Mouse (Mus musculus): ENCODE results near the gene Fam149b. TPM values are rescaled to one million over a fixed set of nuclear protein-coding genes. Genes with fewer than 3 reads are reported as not detected.
A peak's percentile ranks its signal among the peaks of the same experiment; 100 is the strongest.
"Not testable (repeated sequence)": the region's sequence is repeated elsewhere in the genome, so short reads cannot be mapped to it uniquely, and the experiment has no call there.

Fam149b gene
- 26.3 TPM in 2 replicates for polyA plus RNA-seq (2015; fragmentation: Nextera tagmentation; extraction: Ambion mirVana)

DNA sequence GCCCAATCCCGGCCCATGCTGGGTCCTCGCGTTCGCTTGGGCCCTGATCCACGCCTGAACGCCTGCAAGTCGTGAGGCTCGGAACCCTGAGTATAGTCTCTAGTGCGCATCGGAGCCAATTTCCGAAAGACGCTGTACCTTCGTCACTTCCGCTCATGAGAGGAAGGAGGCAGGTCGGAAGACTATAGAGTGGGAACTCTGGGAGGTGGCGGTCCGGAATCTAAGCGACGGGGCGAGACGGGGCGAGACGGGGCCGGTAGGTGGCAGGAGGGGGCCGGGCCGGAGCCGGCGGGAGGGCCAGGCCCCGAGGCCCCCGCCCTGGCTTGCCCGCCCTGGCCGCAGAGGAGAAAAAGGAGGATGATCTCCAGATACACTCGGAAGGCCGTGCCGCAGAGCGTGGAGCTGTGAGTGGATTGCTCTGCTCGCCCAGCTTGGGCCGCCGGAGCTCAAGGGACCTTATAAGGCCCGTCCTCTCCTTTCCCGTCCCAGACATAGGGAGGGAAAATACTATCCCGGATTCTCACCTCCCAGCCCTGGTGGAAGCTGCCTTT is at the start of gene Fam149b, which contains the start of gene Ecd:
Fam149b (plus strand) TSS at position 172 of the 551 bp plus-strand sequence.
Ecd (minus strand) TSS at position 131 of the 551 bp plus-strand sequence.
- Histone ChIP-seq H3K9me3 (replicated peaks; ENCODE audit: control insufficient read depth, low read length) (no peaks in the 10 kb centered on the region), H3K4me1 (ENCODE audit: control insufficient read depth, insufficient read depth, low read length) (peaks cover 9% of the 10 kb centered on the region; the same call in 1 of the 2 replicates), H3K9ac (ENCODE audit: low read length) (peak within 1 kb of the TSS; percentile 97), H3K36me3 (ENCODE audit: control insufficient read depth, insufficient read depth) (peaks cover 8% of the 10 kb centered on the region; the same call in 1 of the 2 replicates), H3K27me3 (ENCODE audit: control insufficient read depth, insufficient read depth, low read length) (no peaks in the 10 kb centered on the region), H3K4me3 (ENCODE audit: low read length) (peak within 1 kb of the TSS; percentile 92), H3K4me2 (ENCODE audit: low read depth, low read length) (peak within 1 kb of the TSS; percentile 93), H3K27ac (ENCODE audit: low read length) (peak within 1 kb of the TSS; percentile 96)
- WGBS: under 1% methylated on average over 42 of the region's 42 CpGs
- peak; percentile 98 for ATAC-seq (replicated peaks; ENCODE audit: extremely low read depth, insufficient read depth, low FRiP score)

DNA sequence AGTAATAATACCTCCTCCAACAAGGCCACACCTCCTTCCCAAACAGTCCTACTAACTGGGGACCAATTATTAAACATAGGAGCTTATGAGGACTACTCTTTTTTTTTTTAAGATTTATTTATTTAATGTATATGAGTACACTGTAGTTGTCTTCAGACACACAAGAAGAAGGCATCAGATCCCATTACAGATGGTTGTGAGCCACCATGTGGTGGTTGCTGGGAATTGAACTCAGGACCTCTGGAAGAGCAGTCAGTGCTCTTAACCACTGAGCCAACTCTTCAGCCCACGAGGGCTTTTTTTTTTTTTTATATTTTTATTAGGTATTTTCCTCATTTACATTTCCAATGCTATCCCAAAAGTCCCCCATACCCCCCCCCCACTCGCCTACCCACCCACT is 42.9 kb upstream of the Fam149b start:
- H3K4me2 ChIP-seq (ENCODE audit: low read depth, low read length); H3K4me1 ChIP-seq (ENCODE audit: control insufficient read depth, insufficient read depth, low read length); ATAC-seq (replicated peaks; ENCODE audit: extremely low read depth, insufficient read depth, low FRiP score); H3K9ac ChIP-seq (ENCODE audit: low read length); H3K9me3 ChIP-seq (replicated peaks; ENCODE audit: control insufficient read depth, low read length); H3K27ac ChIP-seq (ENCODE audit: low read length); H3K4me3 ChIP-seq (ENCODE audit: low read length); H3K27me3 ChIP-seq (ENCODE audit: control insufficient read depth, insufficient read depth, low read length): not testable (repeated sequence)
- 79% methylated on average over 2 of the region's 2 CpGs for WGBS
- H3K36me3 ChIP-seq (ENCODE audit: control insufficient read depth, insufficient read depth): peaks cover 15% of the 10 kb centered on the region

DNA sequence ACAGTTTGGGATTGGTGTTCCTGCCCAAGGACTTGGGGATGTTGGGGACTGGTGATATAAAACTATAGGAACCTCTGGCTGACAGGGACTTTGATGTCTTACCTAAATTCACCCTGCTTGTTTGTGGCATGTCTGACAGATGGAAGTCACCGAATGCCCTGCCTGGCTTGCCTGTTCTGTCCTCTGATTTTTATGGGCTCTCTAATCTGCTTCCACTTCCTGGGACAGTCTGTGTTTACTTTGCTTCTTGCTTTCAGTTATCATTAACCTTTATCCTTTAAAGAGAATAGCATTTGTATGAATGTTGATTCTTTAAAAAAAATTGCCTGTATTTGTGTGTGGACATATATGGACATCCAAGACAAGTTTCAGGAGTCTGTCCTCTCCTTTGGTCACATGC is 32.8 kb upstream of the Fam149b start:
- Histone ChIP-seq H3K9ac (ENCODE audit: low read length) (no peak overlapping the region), H3K9me3 (replicated peaks; ENCODE audit: control insufficient read depth, low read length) (no peaks in the 10 kb centered on the region), H3K4me3 (ENCODE audit: low read length) (no peak overlapping the region), H3K27ac (ENCODE audit: low read length) (no peak overlapping the region), H3K4me2 (ENCODE audit: low read depth, low read length) (no peak overlapping the region), H3K27me3 (ENCODE audit: control insufficient read depth, insufficient read depth, low read length) (no peaks in the 10 kb centered on the region), H3K4me1 (ENCODE audit: control insufficient read depth, insufficient read depth, low read length) (no peaks in the 10 kb centered on the region), H3K36me3 (ENCODE audit: control insufficient read depth, insufficient read depth) (peaks cover 21% of the 10 kb centered on the region)
- no peak for ATAC-seq (replicated peaks; ENCODE audit: extremely low read depth, insufficient read depth, low FRiP score)
- 69% methylated on average over 1 of the region's 1 CpGs for WGBS

DNA sequence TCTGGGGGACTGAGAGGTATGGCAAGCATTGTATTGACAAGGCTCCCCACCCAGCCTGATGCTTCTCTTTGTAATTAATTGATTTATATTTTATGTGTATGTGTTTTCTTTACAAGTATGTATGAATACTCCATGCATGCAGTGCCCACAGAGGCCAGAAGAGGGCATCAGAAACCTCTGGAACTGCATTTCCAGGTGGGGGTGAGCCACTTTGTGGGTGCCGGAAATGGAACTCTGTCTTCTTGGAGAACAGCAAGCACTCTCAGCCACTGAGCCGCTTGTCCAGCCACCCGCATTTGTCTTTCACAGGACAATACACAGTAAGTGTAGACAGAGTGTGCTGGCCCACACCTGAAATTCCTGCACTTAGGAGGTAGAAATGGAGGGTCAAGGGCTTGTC is 28.5 kb upstream of the Fam149b start:
- H3K4me1 ChIP-seq (ENCODE audit: control insufficient read depth, insufficient read depth, low read length): no peaks in the 10 kb centered on the region
- H3K4me2 ChIP-seq (ENCODE audit: low read depth, low read length): no peak overlapping the region
- no peaks in the 10 kb centered on the region for H3K27me3 ChIP-seq (ENCODE audit: control insufficient read depth, insufficient read depth, low read length)
- peaks cover 38% of the 10 kb centered on the region for H3K36me3 ChIP-seq (ENCODE audit: control insufficient read depth, insufficient read depth)
- WGBS: 81% methylated on average over 3 of the region's 3 CpGs
- no peak overlapping the region for H3K27ac ChIP-seq (ENCODE audit: low read length)
- ATAC-seq (replicated peaks; ENCODE audit: extremely low read depth, insufficient read depth, low FRiP score): no peak
- no peak overlapping the region for H3K9ac ChIP-seq (ENCODE audit: low read length)
- H3K4me3 ChIP-seq (ENCODE audit: low read length): no peak overlapping the region
- no peaks in the 10 kb centered on the region for H3K9me3 ChIP-seq (replicated peaks; ENCODE audit: control insufficient read depth, low read length)

DNA sequence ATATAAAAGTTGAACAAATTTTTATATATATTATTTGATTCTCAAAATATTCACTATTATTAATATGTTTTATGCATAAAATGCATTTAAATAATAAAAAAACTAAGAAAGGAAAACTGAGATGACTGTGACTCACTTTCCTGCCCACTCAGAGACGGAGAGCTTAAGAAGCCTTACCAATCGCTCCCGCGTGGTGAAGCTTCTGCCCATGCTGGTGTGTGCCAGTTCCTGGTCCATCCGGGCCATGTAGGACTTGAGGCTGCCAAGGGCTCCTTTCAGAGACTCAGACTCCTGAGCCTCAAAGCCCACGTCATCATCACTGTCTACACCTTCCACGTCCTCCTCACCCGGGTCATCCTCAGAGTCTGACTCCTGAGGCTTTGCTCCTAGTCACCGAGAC is 23.8 kb upstream of the Fam149b start:
- no peak overlapping the region for H3K9ac ChIP-seq (ENCODE audit: low read length)
- no peak for ATAC-seq (replicated peaks; ENCODE audit: extremely low read depth, insufficient read depth, low FRiP score)
- no peak overlapping the region for H3K4me2 ChIP-seq (ENCODE audit: low read depth, low read length)
- no peak overlapping the region for H3K27ac ChIP-seq (ENCODE audit: low read length)
- no peaks in the 10 kb centered on the region for H3K9me3 ChIP-seq (replicated peaks; ENCODE audit: control insufficient read depth, low read length)
- WGBS: 94% methylated on average over 9 of the region's 9 CpGs
- H3K4me3 ChIP-seq (ENCODE audit: low read length): no peak overlapping the region
- no peaks in the 10 kb centered on the region for H3K4me1 ChIP-seq (ENCODE audit: control insufficient read depth, insufficient read depth, low read length)
- no peaks in the 10 kb centered on the region for H3K27me3 ChIP-seq (ENCODE audit: control insufficient read depth, insufficient read depth, low read length)
- peaks cover 55% of the 10 kb centered on the region for H3K36me3 ChIP-seq (ENCODE audit: control insufficient read depth, insufficient read depth)

DNA sequence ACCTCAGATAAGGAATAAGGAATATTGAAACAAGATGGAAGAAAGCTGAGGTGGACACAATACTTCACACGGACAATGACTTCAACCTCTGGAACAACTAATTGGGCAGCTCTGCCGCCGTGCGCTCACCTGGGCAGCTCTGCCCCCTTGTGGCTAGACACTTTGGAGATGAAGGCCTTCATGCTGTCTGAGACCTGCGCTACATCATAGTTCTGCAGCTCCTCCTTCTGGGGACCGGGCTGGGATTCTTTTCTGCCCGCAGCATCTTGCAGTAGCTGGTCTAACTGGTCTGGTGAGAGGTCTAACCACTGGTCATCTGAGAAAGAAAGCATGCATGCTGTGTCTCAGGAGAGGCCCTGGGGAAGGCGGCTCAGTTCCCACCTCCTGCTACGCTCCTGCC is 19.5 kb upstream of the Fam149b start:
- H3K9ac ChIP-seq (ENCODE audit: low read length): no peak overlapping the region
- H3K4me1 ChIP-seq (ENCODE audit: control insufficient read depth, insufficient read depth, low read length): no peaks in the 10 kb centered on the region
- no peaks in the 10 kb centered on the region for H3K9me3 ChIP-seq (replicated peaks; ENCODE audit: control insufficient read depth, low read length)
- WGBS: 76% methylated on average over 9 of the region's 9 CpGs
- H3K27me3 ChIP-seq (ENCODE audit: control insufficient read depth, insufficient read depth, low read length): no peaks in the 10 kb centered on the region
- no peak overlapping the region for H3K27ac ChIP-seq (ENCODE audit: low read length)
- no peak overlapping the region for H3K4me2 ChIP-seq (ENCODE audit: low read depth, low read length)
- H3K36me3 ChIP-seq (ENCODE audit: control insufficient read depth, insufficient read depth): peaks cover 47% of the 10 kb centered on the region
- H3K4me3 ChIP-seq (ENCODE audit: low read length): no peak overlapping the region
- no peak for ATAC-seq (replicated peaks; ENCODE audit: extremely low read depth, insufficient read depth, low FRiP score)

DNA sequence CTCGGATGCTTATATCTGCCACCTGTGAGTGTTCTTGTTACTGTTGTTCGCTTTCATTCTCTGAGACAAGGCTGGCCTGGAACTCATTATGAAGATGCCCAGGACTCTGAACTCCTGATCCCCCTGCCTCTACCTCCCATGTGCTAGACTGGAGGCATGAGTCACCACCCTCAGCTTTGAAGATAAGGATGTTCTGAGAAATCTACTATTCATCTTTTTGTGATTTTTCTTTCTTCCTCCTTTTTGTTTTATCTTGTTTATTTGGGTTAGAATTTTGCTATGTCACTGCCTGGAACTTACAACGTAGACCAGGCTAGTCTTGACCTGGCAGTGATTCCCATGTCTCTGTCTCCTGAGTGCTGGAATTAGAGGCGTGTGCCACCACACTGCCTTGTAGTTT is 16.6 kb upstream of the Fam149b start:
- no peak for ATAC-seq (replicated peaks; ENCODE audit: extremely low read depth, insufficient read depth, low FRiP score)
- Histone ChIP-seq H3K4me1 (ENCODE audit: control insufficient read depth, insufficient read depth, low read length) (no peaks in the 10 kb centered on the region), H3K9me3 (replicated peaks; ENCODE audit: control insufficient read depth, low read length) (no peaks in the 10 kb centered on the region), H3K4me3 (ENCODE audit: low read length) (no peak overlapping the region), H3K36me3 (ENCODE audit: control insufficient read depth, insufficient read depth) (peaks cover 44% of the 10 kb centered on the region), H3K9ac (ENCODE audit: low read length) (no peak overlapping the region), H3K27me3 (ENCODE audit: control insufficient read depth, insufficient read depth, low read length) (no peaks in the 10 kb centered on the region), H3K4me2 (ENCODE audit: low read depth, low read length) (no peak overlapping the region), H3K27ac (ENCODE audit: low read length) (no peak overlapping the region)
- WGBS: 88% methylated on average over 4 of the region's 4 CpGs

DNA sequence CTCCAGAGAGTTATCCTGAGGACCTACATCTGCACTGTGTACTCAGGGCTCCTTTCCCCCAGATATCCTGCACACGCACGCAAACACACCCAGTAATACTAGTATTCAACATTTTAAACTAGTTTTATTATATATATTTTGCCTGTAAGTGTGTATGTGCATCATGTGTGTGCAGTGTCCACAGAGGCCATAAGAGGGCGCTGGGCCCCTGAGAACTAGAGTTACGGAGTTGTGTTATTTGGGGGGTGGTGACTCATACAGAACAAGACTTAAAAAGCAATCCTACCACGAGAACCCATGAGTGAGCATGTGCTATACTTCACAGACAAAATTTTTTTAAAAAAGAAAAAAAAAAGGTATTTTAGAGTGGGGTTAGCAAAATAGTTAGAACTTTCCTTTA is 8.5 kb upstream of the Fam149b start:
- Histone ChIP-seq H3K27ac (ENCODE audit: low read length) (no peak overlapping the region), H3K9me3 (replicated peaks; ENCODE audit: control insufficient read depth, low read length) (0 out of 2 replicates have a peak, but pooled peaks cover 2% of the 10 kb centered on the region), H3K4me1 (ENCODE audit: control insufficient read depth, insufficient read depth, low read length) (no peaks in the 10 kb centered on the region), H3K9ac (ENCODE audit: low read length) (no peak overlapping the region), H3K27me3 (ENCODE audit: control insufficient read depth, insufficient read depth, low read length) (no peaks in the 10 kb centered on the region), H3K4me3 (ENCODE audit: low read length) (no peak overlapping the region), H3K4me2 (ENCODE audit: low read depth, low read length) (no peak overlapping the region), H3K36me3 (ENCODE audit: control insufficient read depth, insufficient read depth) (peaks cover 36% of the 10 kb centered on the region)
- WGBS: 95% methylated on average over 5 of the region's 5 CpGs
- no peak for ATAC-seq (replicated peaks; ENCODE audit: extremely low read depth, insufficient read depth, low FRiP score)

DNA sequence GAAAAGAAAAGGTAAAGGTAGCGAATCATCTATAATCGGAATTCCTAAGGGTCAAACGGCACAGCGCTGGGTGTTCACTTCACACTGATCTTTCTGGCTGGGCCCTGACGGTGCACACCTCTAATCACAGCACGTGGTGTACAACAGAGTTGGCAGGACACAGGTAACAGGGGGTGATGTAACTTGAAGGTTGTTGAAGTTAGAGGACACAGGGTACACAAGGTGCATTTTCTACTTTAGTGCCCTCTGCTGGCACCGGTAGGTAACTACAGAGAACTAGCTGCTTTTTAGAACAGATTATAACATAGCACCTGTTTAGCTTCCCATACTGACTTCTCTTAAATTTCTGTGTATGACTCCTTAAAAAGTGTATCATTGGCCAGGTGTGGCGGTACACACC is 7.8 kb upstream of the Fam149b start:
- H3K36me3 ChIP-seq (ENCODE audit: control insufficient read depth, insufficient read depth): peaks cover 36% of the 10 kb centered on the region
- 86% methylated on average over 8 of the region's 8 CpGs for WGBS
- H3K9ac ChIP-seq (ENCODE audit: low read length): no peak overlapping the region
- H3K9me3 ChIP-seq (replicated peaks; ENCODE audit: control insufficient read depth, low read length): 0 out of 2 replicates have a peak, but pooled peaks cover 2% of the 10 kb centered on the region
- no peaks in the 10 kb centered on the region for H3K27me3 ChIP-seq (ENCODE audit: control insufficient read depth, insufficient read depth, low read length)
- no peak overlapping the region for H3K4me3 ChIP-seq (ENCODE audit: low read length)
- ATAC-seq (replicated peaks; ENCODE audit: extremely low read depth, insufficient read depth, low FRiP score): no peak
- H3K4me2 ChIP-seq (ENCODE audit: low read depth, low read length): no peak overlapping the region
- no peak overlapping the region for H3K27ac ChIP-seq (ENCODE audit: low read length)
- H3K4me1 ChIP-seq (ENCODE audit: control insufficient read depth, insufficient read depth, low read length): no peaks in the 10 kb centered on the region

Data from heart, embryonic 16.5 days (tissue).